Mouse (Mus musculus) MEL (cell line): ENCODE results near the gene Adtrp. TPM values are rescaled to one million over a fixed set of nuclear protein-coding genes. Genes with fewer than 3 reads are reported as not detected.

ENCODE experiments used
- DNase-seq: peaks from one replicate; pipeline ENCODE4 v3.0.0; 2011; ENCODE audit warnings: low read depth, low spot score
- H3K27ac ChIP-seq: 2 replicates; pipeline ENCODE4 v1.5.1; 2012; ENCODE audit warnings: low read depth, mild to moderate bottlenecking, control low read depth, low read length, moderate library complexity; ENCODE audit not compliant: control insufficient read depth
- H3K27me3 ChIP-seq, 2 experiments: fragments of 150-350 bp in 1 of 2; sonication (generic) in 1 of 2; 2 replicates each; pipeline ENCODE4 v1.6.1; 2012; ENCODE audit warnings: low read length in 2 of 2, mild to moderate bottlenecking in 2 of 2, improper control_type of control experiment in 1 of 2, moderate library complexity in 1 of 2; ENCODE audit not compliant: insufficient read depth in 2 of 2, control insufficient read depth in 1 of 2
- H3K36me3 ChIP-seq, 2 experiments: 2 replicates each; pipeline ENCODE4 v1.6.1; 2012 to 2014; ENCODE audit warnings: low read length in 2 of 2, improper control_type of control experiment in 1 of 2, inconsistent platforms in 1 of 2, mild to moderate bottlenecking in 1 of 2; ENCODE audit not compliant: insufficient read depth in 2 of 2, control insufficient read depth in 1 of 2
- H3K4me1 ChIP-seq, 2 experiments: fragments of 150-350 bp in 1 of 2; sonication (generic) in 1 of 2; 2 replicates each; pipeline ENCODE4 v1.6.1; 2012; ENCODE audit warnings: low read length in 2 of 2, improper control_type of control experiment in 1 of 2, mild to moderate bottlenecking in 1 of 2; ENCODE audit not compliant: insufficient read depth in 2 of 2, control insufficient read depth in 1 of 2
- H3K4me3 ChIP-seq, 2 experiments: fragments of 150-350 bp in 1 of 2; sonication (generic) in 1 of 2; 2 replicates each; pipeline ENCODE4 v1.5.1; 2012; ENCODE audit warnings: low read depth in 2 of 2, low read length in 2 of 2, mild to moderate bottlenecking in 2 of 2, moderate library complexity in 2 of 2, control low read depth in 1 of 2, improper control_type of control experiment in 1 of 2; ENCODE audit not compliant: control insufficient read depth in 1 of 2, insufficient read depth in 1 of 2
- H3K79me2 ChIP-seq: 2 replicates; pipeline ENCODE4 v1.6.1; 2012; ENCODE audit warnings: mild to moderate bottlenecking, low read length, moderate library complexity; ENCODE audit not compliant: control insufficient read depth, poor library complexity, insufficient read depth
- H3K9ac ChIP-seq: 2 replicates; pipeline ENCODE4 v1.6.1; 2012; ENCODE audit warnings: low read depth, mild to moderate bottlenecking, control low read depth, low read length, moderate library complexity; ENCODE audit not compliant: control insufficient read depth, poor library complexity, severe bottlenecking
- H3K9me3 ChIP-seq: fragments of 150-350 bp; sonication (generic); replicated peaks from 2 replicates; pipeline ENCODE4 v1.6.1; 2012; ENCODE audit warnings: mild to moderate bottlenecking, low read length, improper control_type of control experiment, moderate library complexity; ENCODE audit not compliant: insufficient read depth
- BHLHE40 ChIP-seq: IDR thresholded peaks from 2 replicates; pipeline ENCODE4 v1.6.1; 2012; ENCODE audit warnings: low read depth, mild to moderate bottlenecking, inconsistent platforms, low read length, improper control_type of control experiment, borderline replicate concordance
- CHD1 ChIP-seq: IDR thresholded peaks from 2 replicates; pipeline ENCODE4 v1.6.1; 2012; ENCODE audit warnings: low read depth, mild to moderate bottlenecking, inconsistent platforms, low read length, improper control_type of control experiment
- E2F4 ChIP-seq: IDR thresholded peaks from 2 replicates; pipeline ENCODE4 v1.6.1; 2011; ENCODE audit warnings: low read depth, low read length, improper control_type of control experiment, borderline replicate concordance
- EP300 ChIP-seq, 2 experiments: IDR thresholded peaks; 2 replicates each; pipeline ENCODE4 v1.6.1; 2011; ENCODE audit warnings: improper control_type of control experiment in 2 of 2, low read length in 2 of 2, low read depth in 1 of 2, mild to moderate bottlenecking in 1 of 2
- ETS1 ChIP-seq: IDR thresholded peaks from 2 replicates; pipeline ENCODE4 v1.6.1; 2012; ENCODE audit warnings: low read depth, mild to moderate bottlenecking, inconsistent platforms, low read length, improper control_type of control experiment, moderate library complexity
- GABPA ChIP-seq: IDR thresholded peaks from 2 replicates; pipeline ENCODE4 v1.6.1; 2012; ENCODE audit warnings: low read depth, mild to moderate bottlenecking, inconsistent platforms, low read length, improper control_type of control experiment, moderate library complexity
- GATA1 ChIP-seq: IDR thresholded peaks from 2 replicates; pipeline ENCODE4 v1.6.1; 2011; ENCODE audit warnings: low read depth, low read length, improper control_type of control experiment
- HCFC1 ChIP-seq: IDR thresholded peaks from 2 replicates; pipeline ENCODE4 v1.6.1; 2012; ENCODE audit warnings: low read depth, mild to moderate bottlenecking, inconsistent platforms, low read length, improper control_type of control experiment, moderate library complexity
- KAT2A ChIP-seq: conservative IDR thresholded peaks from 2 replicates; pipeline ENCODE4 v1.6.1; 2012; ENCODE audit warnings: low read depth, low read length, improper control_type of control experiment, inconsistent platforms
- MAZ ChIP-seq: IDR thresholded peaks from 2 replicates; pipeline ENCODE4 v1.6.1; 2012; ENCODE audit warnings: low read depth, mild to moderate bottlenecking, inconsistent platforms, low read length, improper control_type of control experiment
- NELFE ChIP-seq: IDR thresholded peaks from 2 replicates; pipeline ENCODE4 v1.6.1; 2011; ENCODE audit warnings: low read depth, low read length, improper control_type of control experiment
- NRF1 ChIP-seq: IDR thresholded peaks from 2 replicates; pipeline ENCODE4 v1.6.1; 2014; ENCODE audit warnings: low read depth, mild to moderate bottlenecking, inconsistent platforms, low read length, improper control_type of control experiment, moderate library complexity; ENCODE audit not compliant: poor library complexity, insufficient read depth, severe bottlenecking
- POLR2AphosphoS5 ChIP-seq: IDR thresholded peaks from 2 replicates; pipeline ENCODE4 v1.6.1; 2012; ENCODE audit warnings: low read depth, borderline replicate concordance, mild to moderate bottlenecking, inconsistent platforms, low read length, moderate library complexity, mixed read lengths
- RAD21 ChIP-seq: IDR thresholded peaks from 2 replicates; pipeline ENCODE4 v1.6.1; 2011; ENCODE audit warnings: mild to moderate bottlenecking, low read depth, low read length, improper control_type of control experiment
- SMC3 ChIP-seq: IDR thresholded peaks from 2 replicates; pipeline ENCODE4 v1.6.1; 2011; ENCODE audit warnings: low read depth, low read length, improper control_type of control experiment
- TAL1 ChIP-seq: IDR thresholded peaks from 2 replicates; pipeline ENCODE4 v1.6.1; 2012; ENCODE audit warnings: mild to moderate bottlenecking, inconsistent platforms, low read length, moderate library complexity, mixed read lengths
- TBP ChIP-seq: IDR thresholded peaks from 2 replicates; pipeline ENCODE4 v1.8.0; 2011; ENCODE audit warnings: low read depth, low read length, improper control_type of control experiment
- TCF12 ChIP-seq: IDR thresholded peaks from 2 replicates; pipeline ENCODE4 v1.6.1; 2014; ENCODE audit warnings: low read depth, mild to moderate bottlenecking, inconsistent platforms, low read length, improper control_type of control experiment, moderate library complexity
- UBTF ChIP-seq: IDR thresholded peaks from 2 replicates; pipeline ENCODE4 v1.6.1; 2012; ENCODE audit warnings: low read depth, mild to moderate bottlenecking, inconsistent platforms, low read length, improper control_type of control experiment, moderate library complexity, borderline replicate concordance; ENCODE audit not compliant: insufficient read depth
- USF1 ChIP-seq: IDR thresholded peaks from 2 replicates; pipeline ENCODE4 v1.6.1; 2014; ENCODE audit warnings: low read depth, mild to moderate bottlenecking, inconsistent platforms, low read length, improper control_type of control experiment, moderate library complexity
- ZNF384 ChIP-seq: IDR thresholded peaks from 2 replicates; pipeline ENCODE4 v1.6.1; 2012; ENCODE audit warnings: low read depth, mild to moderate bottlenecking, inconsistent platforms, low read length, improper control_type of control experiment
- polyA plus RNA-seq, 2 experiments: library from polyadenylated mRNA; stranded (reverse) in 1 of 2; unstranded in 1 of 2; fragments of >175 nt in 1 of 2; fragments of >200 nt in 1 of 2; gene quantifications; 2 replicates each; pipeline versions ENCODE4 v1.2.1 to v1.2.4; 2012; ENCODE audit warnings: low replicate concordance in 2 of 2, low read depth in 1 of 2; ENCODE audit not compliant: insufficient read length in 2 of 2, insufficient read depth in 1 of 2, missing spikeins in 1 of 2
- total RNA-seq: library from RNA; depleted of rRNA; stranded (reverse); fragments of 300-350 nt; gene quantifications from 2 replicates; pipeline ENCODE4 v1.2.3, GENCODE M21; 2012

Adtrp gene
- total and polyA plus RNA-seq, 3 experiments, result not detected

DNA sequence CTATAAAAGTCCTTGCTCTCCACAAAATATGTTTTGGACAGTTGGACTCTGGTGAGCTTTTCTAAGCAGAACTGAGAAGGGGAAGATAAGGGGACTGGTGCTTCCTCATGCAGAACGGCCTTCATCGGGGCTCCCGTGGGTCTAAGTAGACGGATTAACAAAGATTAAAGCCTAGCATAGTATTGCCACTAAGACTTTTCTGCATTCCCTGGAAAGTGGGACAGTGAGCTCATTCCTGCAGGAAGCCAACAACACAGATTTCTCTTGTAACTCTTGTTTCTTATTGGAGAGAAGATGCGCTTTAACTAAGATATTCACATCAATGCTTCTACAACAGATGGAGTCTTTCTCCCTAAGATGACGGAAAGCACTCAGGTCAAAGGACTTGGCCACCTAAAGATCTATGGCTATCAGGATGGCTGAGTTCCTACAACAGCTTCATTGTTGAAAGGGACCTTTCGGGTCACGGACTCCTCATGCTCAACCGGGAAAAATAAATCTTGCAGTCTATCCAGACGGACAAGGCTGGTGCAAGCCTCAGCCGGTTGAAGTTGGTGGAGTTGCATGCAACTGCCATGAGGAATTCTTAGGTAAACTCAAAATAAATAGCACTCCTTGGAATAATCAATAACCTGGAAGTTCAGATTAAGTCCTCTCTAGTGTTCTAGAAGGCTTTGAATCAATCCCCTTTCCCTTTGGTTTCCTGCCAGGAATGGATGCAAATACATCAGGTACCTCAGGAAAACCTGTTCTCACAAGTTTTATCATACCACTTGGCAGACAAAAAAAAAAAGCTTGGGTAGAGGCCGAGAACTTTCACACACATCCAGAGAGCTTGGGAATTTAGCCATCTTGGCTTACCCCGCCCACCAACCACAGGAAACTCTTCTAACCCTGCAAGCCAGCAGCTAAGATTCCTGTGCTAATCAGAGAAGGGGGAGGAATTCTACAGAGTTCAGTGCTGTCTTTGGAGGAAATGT is 8.0 kb upstream of the Adtrp start:
- Histone ChIP-seq H3K4me1 (no peaks in the 10 kb centered on the region), H3K79me2 (no peaks in the 10 kb centered on the region), H3K27ac (no peak overlapping the region), H3K4me3 (no peak overlapping the region), H3K27me3 (no peaks in the 10 kb centered on the region), H3K9me3 (no peaks in the 10 kb centered on the region), H3K36me3 (no peaks in the 10 kb centered on the region), H3K9ac (no peak overlapping the region)
- TF ChIP-seq NRF1, result no peak
- no peak for TF ChIP-seq ETS1
- TF ChIP-seq POLR2AphosphoS5, result no peak
- TF ChIP-seq GABPA, result no peak
- no peak for TF ChIP-seq ZNF384
- TF ChIP-seq BHLHE40, result no peak
- TF ChIP-seq HCFC1, result no peak
- TF ChIP-seq TBP, result no peak
- no peak for TF ChIP-seq RAD21
- no peak for TF ChIP-seq SMC3
- no peak for TF ChIP-seq EP300 (IDR thresholded peaks at IDR 0.05; ENCODE audit: low read depth in 1 of 2, low read length in 2 of 2)
- no peak for TF ChIP-seq GATA1
- no peak for TF ChIP-seq NELFE
- TF ChIP-seq CHD1, result no peak
- TF ChIP-seq E2F4, result no peak
- no peak for TF ChIP-seq MAZ
- no peak for DNase-seq

DNA sequence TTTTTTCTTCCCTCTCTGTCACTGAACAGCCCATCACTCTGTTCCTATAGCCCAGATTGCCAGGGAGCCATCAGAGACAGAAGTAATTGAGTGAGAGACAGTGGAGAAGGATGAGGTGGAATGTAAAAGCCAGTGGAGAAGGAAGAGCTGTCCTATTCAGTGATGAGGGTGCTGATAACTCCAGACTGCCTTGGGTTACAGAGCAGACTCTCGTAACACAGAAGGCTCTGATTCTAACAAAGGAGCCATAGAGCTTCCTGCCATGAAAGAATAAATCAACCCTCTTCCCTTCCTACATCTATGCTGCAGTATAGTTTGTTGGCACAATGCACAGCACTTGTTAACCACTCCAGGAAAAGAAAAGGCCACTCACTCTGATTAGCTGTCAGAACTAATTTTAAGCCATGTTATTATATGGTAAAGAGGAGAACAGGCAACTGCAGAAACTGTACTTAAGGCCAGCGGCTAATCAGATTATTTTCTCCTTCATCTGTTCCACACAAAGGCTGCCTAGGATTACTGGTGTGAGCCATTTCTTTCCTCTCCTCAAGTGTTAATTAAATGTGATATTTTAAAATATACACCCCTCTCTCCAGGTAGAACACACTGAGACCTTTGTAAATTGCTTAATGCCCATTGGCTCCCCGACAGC is 3.4 kb upstream of the Adtrp start:
- no peak for DNase-seq
- no peak overlapping the region for H3K9ac ChIP-seq
- no peaks in the 10 kb centered on the region for H3K9me3 ChIP-seq
- no peak overlapping the region for H3K27ac ChIP-seq
- no peaks in the 10 kb centered on the region for H3K4me1 ChIP-seq
- no peaks in the 10 kb centered on the region for H3K79me2 ChIP-seq
- TF ChIP-seq ETS1 (no peak), EP300 (IDR thresholded peaks at IDR 0.05; ENCODE audit: low read depth in 1 of 2, low read length in 2 of 2) (no peak), TAL1 (no peak), USF1 (no peak), POLR2AphosphoS5 (no peak), TCF12 (no peak), UBTF (no peak), ZNF384 (no peak), KAT2A (no peak), RAD21 (no peak)
- TF ChIP-seq, all 39 proteins: peak for 0
- Histone ChIP-seq H3K27me3 (no peaks in the 10 kb centered on the region), H3K36me3 (no peaks in the 10 kb centered on the region), H3K4me3 (no peak overlapping the region)
